Mouse (Mus musculus) adipocyte (in vitro differentiated cells): ENCODE measurements around the gene Tsnaxip1.
"Not testable (repeated sequence)": the region's sequence is repeated elsewhere in the genome, so short reads cannot be mapped to it uniquely, and the experiment has no call there.

Source experiments
- DNase-seq: peaks from one replicate; pipeline ENCODE4 v3.0.0-alpha.2; 2016; ENCODE audit warnings: low spot score

Gene Tsnaxip1

DNA sequence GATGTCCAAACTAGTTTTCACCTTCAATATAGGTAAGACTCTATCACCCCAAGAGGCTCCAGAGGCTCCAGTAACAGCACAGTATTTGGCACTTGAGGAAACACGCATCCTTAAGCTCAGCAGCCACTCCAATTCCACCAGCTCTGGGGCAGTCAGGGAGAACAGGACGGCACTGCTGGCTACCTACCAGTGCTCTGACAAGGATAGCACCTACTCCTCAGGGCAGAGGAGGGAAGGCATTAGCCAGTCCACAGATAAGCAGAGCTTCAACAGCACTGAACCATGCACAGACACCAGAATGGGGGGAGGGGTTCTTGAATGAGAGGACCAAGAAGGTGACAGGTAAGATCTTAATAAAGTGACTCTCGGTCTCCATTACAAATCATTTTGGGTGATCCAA, 7.9 kb upstream of the Tsnaxip1 start:
- DNase-seq = no peak

GRCm38 (mm10) chr8:105820925-105821324, 6.6 kb upstream of the Tsnaxip1 start:
- DNase-seq = no peak

DNA sequence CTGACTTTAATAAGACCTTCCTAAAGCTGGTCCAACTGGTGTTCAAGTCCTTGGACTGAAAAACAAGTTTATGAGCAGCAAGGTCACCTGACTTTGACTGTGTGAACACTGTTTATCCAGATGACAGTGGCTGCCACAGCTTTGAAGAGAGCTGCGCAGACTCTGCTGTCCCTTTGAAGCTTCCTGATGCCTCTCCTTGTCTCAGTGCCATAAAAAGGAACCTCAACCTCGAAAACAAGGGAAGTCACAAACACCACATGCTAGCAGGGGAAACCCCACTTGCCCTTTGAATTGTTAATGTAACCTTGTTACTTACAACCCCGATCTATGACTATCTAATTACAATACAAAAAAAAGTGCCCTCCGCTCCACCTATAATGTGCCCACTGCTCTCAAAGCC, 2.0 kb upstream of the Tsnaxip1 start:
- DNase-seq = no peak

DNA sequence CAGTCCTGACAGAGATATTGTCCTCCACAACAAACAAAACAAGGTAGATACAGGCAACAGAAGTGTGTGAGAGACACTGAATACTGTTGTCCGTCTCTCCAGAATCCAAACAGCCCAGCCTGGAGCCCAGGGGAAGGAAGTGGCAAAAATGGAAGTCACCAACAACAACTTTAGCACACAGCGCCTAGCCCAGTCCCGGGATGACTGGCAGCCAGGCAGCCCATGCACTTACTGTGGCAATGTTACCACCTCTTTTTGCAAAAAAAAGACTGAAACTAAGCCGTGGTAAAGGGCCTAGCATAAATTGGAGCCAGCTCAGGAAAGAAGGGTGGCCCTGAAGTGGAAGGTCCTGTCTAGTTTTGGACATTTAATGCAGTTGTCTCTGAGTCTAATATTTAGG, 1.2 kb upstream of the Tsnaxip1 start:
- DNase-seq = peak; percentile 47

- not testable (repeated sequence) for DNase-seq
These were observed 6.2 kb downstream of the Tsnaxip1 start for GRCm38 (mm10) chr8:105833740-105834139.

- peak; percentile 85 for DNase-seq
These were observed 7.8 kb downstream of the Tsnaxip1 start for GRCm38 (mm10) chr8:105835318-105835717.

DNA sequence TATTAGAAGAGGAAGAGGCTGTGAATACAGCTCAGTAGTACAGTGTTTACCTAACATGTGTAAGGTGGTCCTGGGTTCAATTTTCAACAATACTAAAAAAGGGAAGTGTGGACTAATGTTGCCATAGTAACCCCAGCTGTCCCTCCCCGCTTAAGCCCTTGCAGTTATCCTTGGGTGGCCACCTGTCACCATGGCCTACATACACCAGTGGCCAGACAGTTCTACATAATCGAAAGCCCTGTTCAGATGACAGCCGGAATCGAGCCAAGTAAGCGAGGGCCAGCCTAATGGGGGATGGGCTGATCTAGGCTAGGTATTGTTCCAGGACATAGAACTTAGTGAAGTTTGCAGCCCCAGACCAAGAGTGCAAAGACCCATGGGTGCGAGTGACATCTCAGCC, 9.5 kb downstream of the Tsnaxip1 start:
- DNase-seq = no peak

- no peak for DNase-seq
These were observed 11.7 kb downstream of the Tsnaxip1 start for GRCm38 (mm10) chr8:105839209-105839608.

- no peak for DNase-seq
These were observed 19.1 kb downstream of the Tsnaxip1 start for GRCm38 (mm10) chr8:105846678-105847077.

- no peak for DNase-seq
These were observed 22.5 kb downstream of the Tsnaxip1 start for GRCm38 (mm10) chr8:105850014-105850413.

- DNase-seq = no peak
These were observed 23.1 kb downstream of the Tsnaxip1 start for GRCm38 (mm10) chr8:105850611-105851010.

- peak; percentile 91 for DNase-seq
These were observed 24.2 kb downstream of the Tsnaxip1 start for GRCm38 (mm10) chr8:105851651-105852143.

DNA sequence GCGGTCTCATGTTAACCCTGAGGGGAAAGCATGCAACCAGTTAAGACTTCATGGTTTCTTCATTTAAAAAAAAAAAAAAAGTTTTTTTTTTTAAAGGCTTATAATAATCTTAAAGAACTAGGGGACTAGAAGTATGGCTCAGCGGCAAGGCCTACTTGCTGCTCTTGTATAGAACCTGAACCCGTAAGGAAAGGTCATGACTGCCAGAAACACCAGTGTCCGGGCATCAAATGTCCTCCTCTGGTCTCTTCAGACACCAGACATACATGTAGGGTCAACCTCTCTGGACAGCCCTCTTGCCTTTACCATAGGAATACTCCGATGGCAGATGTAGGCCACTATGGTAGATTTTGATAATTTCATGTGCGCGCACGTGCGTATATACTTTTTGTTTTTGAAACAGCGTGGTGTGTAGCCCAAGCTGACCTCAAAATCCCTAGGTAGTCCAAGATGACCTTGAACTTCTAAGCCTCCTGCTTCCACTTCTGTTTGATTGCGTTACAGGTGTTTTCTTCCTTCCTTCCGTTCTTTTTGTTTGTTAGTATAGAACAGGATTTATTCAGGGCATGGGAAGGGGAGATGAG, 24.7 kb downstream of the Tsnaxip1 start:
- DNase-seq = no peak

GRCm38 (mm10) chr8:105853178-105853577, 25.6 kb downstream of the Tsnaxip1 start, which contains the start of gene Cenpt:
Gene Cenpt (minus strand): TSS chr8:105853278.
- no peak for DNase-seq

GRCm38 (mm10) chr8:105854303-105854702, 26.8 kb downstream of the Tsnaxip1 start:
- DNase-seq = no peak

GRCm38 (mm10) chr8:105854715-105855216, 27.2 kb downstream of the Tsnaxip1 start, which contains the start of gene Thap11:
Gene Thap11 (plus strand): TSS chr8:105855132.
- DNase-seq = peak; percentile 96

GRCm38 (mm10) chr8:105855248-105856167, 28.0 kb downstream of the Tsnaxip1 start:
- peak; percentile 35 for DNase-seq

DNA sequence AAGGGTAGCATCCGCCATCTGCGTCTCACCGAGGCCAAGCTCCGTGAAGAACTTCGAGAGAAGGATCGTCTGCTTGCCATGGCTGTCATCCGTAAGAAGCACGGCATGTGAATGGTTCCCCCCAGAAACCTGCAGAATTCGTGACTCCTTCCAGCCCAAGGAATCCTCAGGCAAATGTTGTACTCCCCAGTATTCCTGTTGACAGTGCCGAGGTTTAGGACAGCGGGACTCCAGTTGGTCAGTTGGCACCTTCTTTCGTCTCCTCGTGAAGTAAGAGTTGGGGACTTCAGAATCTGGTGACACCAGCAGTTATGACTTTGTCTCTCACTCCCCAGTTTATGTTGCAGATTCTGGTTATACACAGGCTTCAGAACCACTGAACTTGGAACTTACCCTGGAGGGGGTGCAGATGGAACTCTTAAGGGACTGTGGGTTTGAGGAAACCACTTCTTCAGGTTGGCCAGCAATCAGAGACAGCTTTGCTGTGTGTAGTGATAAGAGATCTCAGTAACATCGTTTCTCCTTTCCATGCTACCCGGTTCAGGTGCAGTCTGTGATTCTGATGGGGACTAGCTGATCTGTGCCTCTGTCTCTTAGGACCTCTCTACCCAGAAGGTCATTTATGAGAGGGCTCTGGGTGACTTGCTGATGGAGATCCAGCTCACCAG, 28.8 kb downstream of the Tsnaxip1 start:
- DNase-seq = peak; percentile 32

GRCm38 (mm10) chr8:105858495-105858894, 31.0 kb downstream of the Tsnaxip1 start:
- no peak for DNase-seq

DNA sequence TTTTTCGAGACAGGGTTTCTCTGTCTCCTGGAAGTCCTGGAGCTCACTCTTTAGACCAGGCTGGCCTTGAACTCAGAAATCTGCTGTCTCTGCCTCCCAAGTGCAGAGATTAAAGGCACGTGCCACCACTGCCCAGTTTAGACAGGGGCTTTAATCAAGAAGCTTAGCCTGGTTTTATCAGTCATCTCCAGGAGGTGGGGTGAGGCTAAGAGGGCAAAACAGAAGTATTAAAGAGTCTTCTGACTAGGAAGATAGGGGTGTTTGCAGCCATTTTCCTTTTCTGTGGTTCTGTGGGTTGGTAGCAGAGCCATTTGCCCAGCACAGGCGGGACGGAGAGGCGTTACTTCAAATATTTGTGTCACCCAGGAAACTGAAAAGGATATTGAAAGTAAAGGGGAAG, 31.8 kb downstream of the Tsnaxip1 start:
- DNase-seq = no peak

GRCm38 (mm10) chr8:105860143-105860981, 32.8 kb downstream of the Tsnaxip1 start, which contains the start of gene Nutf2:
Gene Nutf2 (plus strand): TSS chr8:105860580.
- peak; percentile 99 for DNase-seq
